Comparison of ENCODE assay signal across 20 mouse cellular contexts in genomic region chr1:157524775-157525174, GRCm38 (mm10). TPM values are rescaled to one million over a fixed set of nuclear protein-coding genes. Genes with fewer than 3 reads are reported as not detected.
"Had no signal": no experiment of that assay in that cellular context is flagged by ENCODE, and none has a peak within 500 bp of the region (broad histone marks: within the 10 kb centered on the region; RNA-seq: fewer than 3 reads in every experiment).

No protein-coding gene starts in this region.

- H3K36me3 ChIP-seq: kidney, embryonic 15.5 days; liver, embryonic 13.5 days; midbrain, embryonic 13.5 days; neural tube, embryonic 13.5 days had no signal

- H3K27ac ChIP-seq: kidney, embryonic 15.5 days; left cerebral cortex, adult 2 months; macrophage; midbrain, embryonic 13.5 days; neural tube, embryonic 13.5 days had no signal

- H3K4me2 ChIP-seq: kidney, embryonic 15.5 days; lung, embryonic 14.5 days; midbrain, embryonic 13.5 days; neural tube, embryonic 13.5 days had no signal

- H3K27me3 ChIP-seq: kidney, embryonic 15.5 days; liver, embryonic 13.5 days; midbrain, embryonic 13.5 days; neural tube, embryonic 13.5 days had no signal

- H3K9ac ChIP-seq: kidney, embryonic 15.5 days; liver, embryonic 13.5 days; lung, embryonic 14.5 days; midbrain, embryonic 13.5 days; neural tube, embryonic 13.5 days had no signal

- ATAC-seq: lung, postnatal 0 days; midbrain, embryonic 13.5 days; midbrain, embryonic 16.5 days had no signal

- DNase-seq: kidney, adult 8-10 months; kidney, postnatal 10 days; kidney, postnatal 36 days; layer of hippocampus, postnatal 36 days; liver, embryonic 13.5 days; lung, embryonic 14.5 days; retina, postnatal 1 day; thymus, adult 18-20 months; thymus, postnatal 14 days; thymus, postnatal 4 days had no signal

- H3K4me3 ChIP-seq: kidney, embryonic 15.5 days; left cerebral cortex, adult 2 months; liver, embryonic 13.5 days; megakaryocyte, embryonic 14.5 days; midbrain, embryonic 13.5 days; myocyte; neural tube, embryonic 13.5 days had no signal

- H3K4me1 ChIP-seq: kidney, embryonic 15.5 days; liver, embryonic 13.5 days; megakaryocyte, embryonic 14.5 days; midbrain, embryonic 13.5 days; neural tube, embryonic 13.5 days had no signal

- H3K9me3 ChIP-seq: kidney, embryonic 15.5 days; liver, embryonic 13.5 days; megakaryocyte, embryonic 14.5 days; midbrain, embryonic 13.5 days; neural tube, embryonic 13.5 days had no signal

RNA-seq across cellular contexts. Expression of gene Sec16b, which starts 18.2 kb away (rescaled TPM):
- total RNA-seq: monocyte, adult 5-6 weeks had no signal
- polyA plus RNA-seq: macrophage had no signal
